Mouse (Mus musculus) liver, adult 2 months (tissue): ENCODE data around the gene Tefm.
"Not testable (repeated sequence)": the region's sequence is repeated elsewhere in the genome, so short reads cannot be mapped to it uniquely, and the experiment has no call there.

Experiments used
- CTCF ChIP-seq: fragments of 200-500 bp; IDR thresholded peaks from 2 replicates; pipeline ENCODE4 v1.5.1; 2011; ENCODE audit warnings: low read depth, low read length, control low read depth
- POLR2A ChIP-seq: fragments of 200-500 bp; IDR thresholded peaks from 2 replicates; pipeline ENCODE4 v1.6.1; 2011; ENCODE audit warnings: low read length, control low read depth; ENCODE audit not compliant: insufficient read depth; ENCODE audit errors: extremely low read depth

DNA sequence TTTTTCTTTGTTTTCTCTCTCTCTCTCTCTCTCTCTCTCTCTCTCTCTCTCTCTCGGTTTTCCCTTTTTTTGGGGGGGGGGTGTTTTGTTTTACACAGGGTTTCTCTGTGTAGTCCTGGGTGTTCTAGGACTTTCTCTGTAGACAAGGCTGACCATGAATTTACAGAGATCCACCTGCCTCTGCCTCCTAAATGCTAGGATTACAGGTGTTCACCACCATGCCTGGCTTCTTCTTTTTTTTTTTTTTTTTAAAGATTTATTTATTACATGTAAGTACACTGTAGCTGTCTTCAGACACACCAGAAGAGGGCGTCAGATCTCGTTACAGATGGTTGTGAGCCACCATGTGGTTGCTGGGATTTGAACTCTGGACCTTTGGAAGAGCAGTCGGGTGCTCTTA is 7.0 kb upstream of the Tefm start:
- not testable (repeated sequence) for TF ChIP-seq CTCF, POLR2A
